Mouse (Mus musculus) splenic B cell, adult 2 months (primary cell): ENCODE measurements around the gene Gm49450.

ENCODE experiments used
- DNase-seq: peaks from one replicate; pipeline ENCODE4 v3.0.0-alpha.2; 2011; ENCODE audit warnings: low read depth, low spot score
- H3K27me3 ChIP-seq: 2 replicates; pipeline ENCODE4 v1.6.1; 2012; ENCODE audit warnings: mild to moderate bottlenecking, low read length, moderate library complexity, mixed read lengths; ENCODE audit not compliant: control insufficient read depth, poor library complexity, insufficient read depth, severe bottlenecking
- H3K36me3 ChIP-seq: 2 replicates; pipeline ENCODE4 v1.6.1; 2012; ENCODE audit warnings: mild to moderate bottlenecking, low read length, moderate library complexity, mixed read lengths; ENCODE audit not compliant: control insufficient read depth, poor library complexity, insufficient read depth, severe bottlenecking

Gm49450 gene

DNA sequence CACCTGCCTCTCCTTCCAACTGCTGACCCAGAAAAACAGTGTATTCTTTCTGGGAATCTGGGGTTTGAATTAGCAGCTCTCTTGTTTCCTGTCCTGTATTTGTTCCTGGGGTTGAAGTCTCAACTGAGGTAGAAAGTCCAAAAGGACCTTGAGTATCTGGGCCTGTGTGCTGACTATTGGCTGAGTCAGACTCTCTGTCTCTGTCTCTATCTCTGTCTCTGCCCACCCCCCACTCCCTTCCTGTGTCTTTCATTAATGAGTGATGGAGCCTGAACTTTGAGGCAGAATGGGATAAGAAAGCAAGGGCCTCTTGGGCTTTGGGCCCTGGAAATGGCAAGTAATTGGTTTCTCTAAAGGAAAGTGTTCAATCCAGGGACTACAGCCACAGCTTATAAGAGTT is 69.7 kb downstream of the Gm49450 start:
- DNase-seq = no peak
- Histone ChIP-seq H3K36me3 (no peaks in the 10 kb centered on the region), H3K27me3 (no peaks in the 10 kb centered on the region; the same call in 1 of the 2 replicates)
